Mouse (Mus musculus) midbrain, embryonic 14.5 days (tissue): ENCODE measurements around the gene Tnr. TPM values are rescaled to one million over a fixed set of nuclear protein-coding genes. Genes with fewer than 3 reads are reported as not detected.
A peak's percentile ranks its signal among the peaks of the same experiment; 100 is the strongest.

ENCODE experiments used
- ATAC-seq: fragments of 200-750 bp; cut with Nextera tagmentation; 2 replicates; pipeline ENCODE4 v1.8.0; 2017; ENCODE audit warnings: moderate number of reproducible peaks, moderate library complexity; ENCODE audit not compliant: low FRiP score, low TSS enrichment
- DNase-seq: peaks from one replicate; pipeline ENCODE4 v3.0.0-alpha.2; 2015
- H3K27ac ChIP-seq: fragments of 300-500 bp; sonication (generic); replicated peaks from 2 replicates; pipeline ENCODE4 v1.5.1; 2014; ENCODE audit warnings: mild to moderate bottlenecking, low read depth, low read length, moderate library complexity
- H3K27me3 ChIP-seq: fragments of 300-500 bp; sonication (generic); 2 replicates; pipeline ENCODE4 v1.6.1; 2014; ENCODE audit warnings: low read length, control low read depth, mixed read lengths; ENCODE audit not compliant: control insufficient read depth, insufficient read depth
- H3K36me3 ChIP-seq: fragments of 300-500 bp; sonication (generic); 2 replicates; pipeline ENCODE4 v1.6.1; 2014; ENCODE audit warnings: low read length, control low read depth; ENCODE audit not compliant: control insufficient read depth, insufficient read depth
- H3K4me1 ChIP-seq: fragments of 300-500 bp; sonication (generic); 2 replicates; pipeline ENCODE4 v1.6.1; 2014; ENCODE audit warnings: mild to moderate bottlenecking, antibody characterized with exemption, low read length, control low read depth; ENCODE audit not compliant: control insufficient read depth, insufficient read depth
- H3K4me2 ChIP-seq: fragments of 300-500 bp; sonication (generic); 2 replicates; pipeline ENCODE4 v1.6.1; 2014; ENCODE audit warnings: mild to moderate bottlenecking, low read length, moderate library complexity
- H3K4me3 ChIP-seq: fragments of 300-500 bp; sonication (generic); replicated peaks from 2 replicates; pipeline ENCODE4 v1.5.1; 2014; ENCODE audit warnings: low read depth, low read length
- H3K9ac ChIP-seq: fragments of 300-500 bp; sonication (generic); replicated peaks from 2 replicates; pipeline ENCODE4 v1.6.1; 2014; ENCODE audit warnings: mild to moderate bottlenecking, low read length, moderate library complexity
- H3K9me3 ChIP-seq: fragments of 300-500 bp; sonication (generic); 2 replicates; pipeline ENCODE4 v1.6.1; 2016; ENCODE audit warnings: low read length, control low read depth, mixed read lengths; ENCODE audit not compliant: control insufficient read depth
- WGBS: fragments of 180-500 bp; shearing (Covaris S2); extraction: QIAGEN DNeasy Blood & Tissue Kit; methylation state at CpG from one replicate; pipeline ENCODE4 v1.1.7; 2014; 5-methylcytosine and 5-hydroxymethylcytosine counted together
- polyA plus RNA-seq: library from polyadenylated mRNA; unstranded; fragments of >200 nt; fragmentation: Nextera tagmentation; extraction: Ambion mirVana; gene quantifications from 2 replicates; pipeline ENCODE4 v1.2.1, GENCODE M21; 2014

Tnr gene
- polyA plus RNA-seq, 1 experiment from 2014 or later = 4.4 TPM

- no peak for ATAC-seq
- Histone ChIP-seq H3K4me2 (no peak overlapping the region), H3K4me3 (no peak overlapping the region), H3K4me1 (no peaks in the 10 kb centered on the region), H3K27ac (no peak overlapping the region), H3K27me3 (no peaks in the 10 kb centered on the region), H3K36me3 (no peaks in the 10 kb centered on the region), H3K9ac (no peak overlapping the region), H3K9me3 (no peaks in the 10 kb centered on the region)
- peak; percentile 71 for DNase-seq
- WGBS = 55% methylated on average over 3 of the region's 3 CpGs
These were observed 355.1 kb downstream of the Tnr start for GRCm38 (mm10) chr1:159878681-159879080.

- no peaks in the 10 kb centered on the region for H3K9me3 ChIP-seq
- no peak overlapping the region for H3K4me3 ChIP-seq
- H3K4me1 ChIP-seq = no peaks in the 10 kb centered on the region
- 86% methylated on average over 4 of the region's 4 CpGs for WGBS
- H3K27me3 ChIP-seq = no peaks in the 10 kb centered on the region
- ATAC-seq (no peak), DNase-seq (no peak)
- H3K27ac ChIP-seq = no peak overlapping the region
- H3K9ac ChIP-seq = no peak overlapping the region
- H3K4me2 ChIP-seq = no peak overlapping the region
- H3K36me3 ChIP-seq = no peaks in the 10 kb centered on the region
These were observed 356.3 kb downstream of the Tnr start for GRCm38 (mm10) chr1:159879866-159880265.

GRCm38 (mm10) chr1:159885476-159885875 is 361.9 kb downstream of the Tnr start:
- no peak for DNase-seq
- H3K27ac ChIP-seq = no peak overlapping the region
- ATAC-seq = no peak
- 80% methylated on average over 3 of the region's 3 CpGs for WGBS
- H3K4me1 ChIP-seq = no peaks in the 10 kb centered on the region
- no peaks in the 10 kb centered on the region for H3K9me3 ChIP-seq
- H3K9ac ChIP-seq = no peak overlapping the region
- H3K27me3 ChIP-seq = no peaks in the 10 kb centered on the region
- no peaks in the 10 kb centered on the region for H3K36me3 ChIP-seq
- no peak overlapping the region for H3K4me2 ChIP-seq
- H3K4me3 ChIP-seq = no peak overlapping the region

- ATAC-seq (no peak), DNase-seq (no peak)
These were observed 365.0 kb downstream of the Tnr start for GRCm38 (mm10) chr1:159888611-159889010.

DNA sequence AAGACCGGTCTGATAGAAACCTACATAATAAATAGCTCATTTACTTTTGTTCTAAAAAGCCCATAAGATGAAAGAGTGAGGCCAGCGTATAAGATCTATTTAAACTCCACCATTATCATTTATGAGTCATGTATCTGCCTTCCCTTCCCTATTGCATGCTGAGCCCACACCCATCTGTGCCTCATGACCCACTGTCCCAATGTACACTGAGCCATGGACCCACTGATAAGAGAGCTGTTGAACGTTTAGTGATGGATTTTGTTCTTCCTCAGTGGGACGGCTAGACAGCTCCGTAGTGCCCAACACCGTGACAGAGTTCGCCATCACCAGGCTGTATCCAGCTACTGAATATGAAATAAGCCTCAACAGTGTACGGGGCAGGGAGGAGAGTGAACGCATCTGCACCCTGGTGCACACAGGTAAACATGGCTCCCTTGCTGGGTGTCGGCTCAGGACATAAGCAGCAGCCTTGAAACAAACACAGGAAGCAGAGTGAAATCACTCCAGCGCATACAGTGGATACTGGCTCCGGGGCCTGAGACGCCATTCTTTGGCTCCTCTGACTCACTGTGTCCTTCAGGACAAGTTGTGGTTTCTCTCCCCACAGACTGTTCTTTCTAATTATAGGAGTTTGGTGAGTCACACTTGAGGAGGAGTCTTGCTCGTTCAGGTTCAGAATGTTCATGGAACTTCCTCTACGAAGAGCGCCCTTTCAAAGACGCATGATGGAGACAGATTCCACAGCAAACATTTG is 365.6 kb downstream of the Tnr start:
- Histone ChIP-seq H3K9ac (no peak overlapping the region), H3K9me3 (no peaks in the 10 kb centered on the region), H3K4me3 (no peak overlapping the region), H3K27ac (no peak overlapping the region), H3K4me2 (no peak overlapping the region), H3K4me1 (no peaks in the 10 kb centered on the region), H3K36me3 (no peaks in the 10 kb centered on the region), H3K27me3 (no peaks in the 10 kb centered on the region)
- no peak for ATAC-seq
- 95% methylated on average over 17 of the region's 17 CpGs for WGBS
- no peak for DNase-seq

More at GRCm38 (mm10) chr1:159888611-159889010, 365.0 kb downstream of the Tnr start:
- Histone ChIP-seq H3K4me2 (no peak overlapping the region), H3K4me1 (no peaks in the 10 kb centered on the region), H3K27ac (no peak overlapping the region), H3K36me3 (no peaks in the 10 kb centered on the region), H3K9me3 (no peaks in the 10 kb centered on the region), H3K9ac (no peak overlapping the region), H3K27me3 (no peaks in the 10 kb centered on the region), H3K4me3 (no peak overlapping the region)
- whole genome bisulfite sequencing = 97% methylated on average over 5 of the region's 5 CpGs

GRCm38 (mm10) chr1:159890524-159890923 is 367.0 kb downstream of the Tnr start:
- Histone ChIP-seq H3K4me1 (no peaks in the 10 kb centered on the region), H3K27me3 (no peaks in the 10 kb centered on the region)

DNA sequence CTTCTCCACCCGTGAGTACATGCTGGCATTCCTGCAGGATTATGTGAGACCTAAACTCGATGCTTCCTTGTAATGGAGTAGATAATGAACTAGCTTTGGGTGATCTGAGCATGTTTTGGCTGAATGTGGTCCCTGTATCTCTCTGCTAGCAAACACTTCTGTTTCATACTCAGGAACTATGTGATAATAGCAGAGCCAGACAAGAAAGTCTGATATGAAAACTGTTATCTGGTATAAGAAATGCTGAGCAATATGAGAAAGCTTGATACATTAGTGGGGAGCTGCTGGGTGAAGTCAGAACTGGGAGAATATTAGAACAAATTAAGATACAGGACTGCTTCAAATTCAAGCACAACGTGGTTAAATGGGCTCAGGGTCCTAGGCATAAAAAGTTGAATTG is 371.5 kb downstream of the Tnr start:
- no peaks in the 10 kb centered on the region for H3K36me3 ChIP-seq
- no peak for ATAC-seq
- H3K27me3 ChIP-seq = no peaks in the 10 kb centered on the region
- H3K27ac ChIP-seq = no peak overlapping the region
- H3K4me1 ChIP-seq = no peaks in the 10 kb centered on the region
- 74% methylated on average over 3 of the region's 3 CpGs for WGBS
- no peak overlapping the region for H3K4me2 ChIP-seq
- H3K9ac ChIP-seq = no peak overlapping the region
- H3K4me3 ChIP-seq = no peak overlapping the region
- no peaks in the 10 kb centered on the region for H3K9me3 ChIP-seq
- no peak for DNase-seq

More at GRCm38 (mm10) chr1:159890524-159890923, 367.0 kb downstream of the Tnr start:
- 88% methylated on average over 5 of the region's 5 CpGs for WGBS
- Histone ChIP-seq H3K9ac (no peak overlapping the region), H3K4me2 (no peak overlapping the region), H3K4me3 (no peak overlapping the region), H3K27ac (no peak overlapping the region), H3K9me3 (no peaks in the 10 kb centered on the region), H3K36me3 (no peaks in the 10 kb centered on the region)
- ATAC-seq (no peak), DNase-seq (no peak)

DNA sequence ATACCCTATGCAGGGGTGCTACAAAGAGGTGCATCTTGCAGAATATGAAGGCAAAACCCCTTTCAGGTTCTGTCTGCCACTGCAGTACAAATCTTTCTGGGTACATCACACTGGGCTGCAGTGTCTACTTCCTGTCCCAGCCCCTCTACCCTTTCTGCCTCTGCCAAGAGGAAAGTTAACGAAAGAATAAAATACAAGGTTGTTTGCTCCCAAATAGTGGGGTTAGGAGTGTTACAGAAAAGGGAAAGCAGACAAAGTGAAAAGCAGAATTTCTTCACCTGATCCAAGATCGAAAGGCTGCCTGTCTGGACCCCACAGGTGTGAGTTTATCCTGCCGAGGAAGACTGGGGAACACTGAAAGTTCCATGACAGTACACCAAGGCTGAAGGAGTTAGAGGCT is 376.4 kb downstream of the Tnr start:
- Histone ChIP-seq H3K4me1 (0 out of 2 replicates have a peak, but pooled peaks cover 6% of the 10 kb centered on the region), H3K4me2 (no peak overlapping the region), H3K27me3 (no peaks in the 10 kb centered on the region), H3K9me3 (no peaks in the 10 kb centered on the region), H3K9ac (no peak overlapping the region), H3K4me3 (no peak overlapping the region), H3K27ac (no peak overlapping the region), H3K36me3 (no peaks in the 10 kb centered on the region)
- WGBS = 89% methylated on average over 3 of the region's 3 CpGs
- ATAC-seq (no peak), DNase-seq (no peak)

GRCm38 (mm10) chr1:159900639-159901038 is 377.1 kb downstream of the Tnr start:
- Histone ChIP-seq H3K9ac (no peak overlapping the region), H3K4me3 (no peak overlapping the region), H3K4me1 (0 out of 2 replicates have a peak, but pooled peaks cover 6% of the 10 kb centered on the region), H3K36me3 (no peaks in the 10 kb centered on the region), H3K9me3 (no peaks in the 10 kb centered on the region), H3K27ac (no peak overlapping the region), H3K4me2 (no peak overlapping the region), H3K27me3 (no peaks in the 10 kb centered on the region)
- WGBS = 52% methylated on average over 3 of the region's 3 CpGs
- peak; percentile 14; the same call in 1 of the 2 replicates for ATAC-seq
- no peak for DNase-seq
